Mouse (Mus musculus): Measurements from ENCODE around the gene Sirt4. TPM values are rescaled to one million over a fixed set of nuclear protein-coding genes. Genes with fewer than 3 reads are reported as not detected.
A peak's percentile ranks its signal among the peaks of the same experiment; 100 is the strongest.

Gene Sirt4
- polyA plus RNA-seq (2015; fragmentation: Nextera tagmentation; extraction: Ambion mirVana): 27.3 and 27.5 TPM in 2 replicates

DNA sequence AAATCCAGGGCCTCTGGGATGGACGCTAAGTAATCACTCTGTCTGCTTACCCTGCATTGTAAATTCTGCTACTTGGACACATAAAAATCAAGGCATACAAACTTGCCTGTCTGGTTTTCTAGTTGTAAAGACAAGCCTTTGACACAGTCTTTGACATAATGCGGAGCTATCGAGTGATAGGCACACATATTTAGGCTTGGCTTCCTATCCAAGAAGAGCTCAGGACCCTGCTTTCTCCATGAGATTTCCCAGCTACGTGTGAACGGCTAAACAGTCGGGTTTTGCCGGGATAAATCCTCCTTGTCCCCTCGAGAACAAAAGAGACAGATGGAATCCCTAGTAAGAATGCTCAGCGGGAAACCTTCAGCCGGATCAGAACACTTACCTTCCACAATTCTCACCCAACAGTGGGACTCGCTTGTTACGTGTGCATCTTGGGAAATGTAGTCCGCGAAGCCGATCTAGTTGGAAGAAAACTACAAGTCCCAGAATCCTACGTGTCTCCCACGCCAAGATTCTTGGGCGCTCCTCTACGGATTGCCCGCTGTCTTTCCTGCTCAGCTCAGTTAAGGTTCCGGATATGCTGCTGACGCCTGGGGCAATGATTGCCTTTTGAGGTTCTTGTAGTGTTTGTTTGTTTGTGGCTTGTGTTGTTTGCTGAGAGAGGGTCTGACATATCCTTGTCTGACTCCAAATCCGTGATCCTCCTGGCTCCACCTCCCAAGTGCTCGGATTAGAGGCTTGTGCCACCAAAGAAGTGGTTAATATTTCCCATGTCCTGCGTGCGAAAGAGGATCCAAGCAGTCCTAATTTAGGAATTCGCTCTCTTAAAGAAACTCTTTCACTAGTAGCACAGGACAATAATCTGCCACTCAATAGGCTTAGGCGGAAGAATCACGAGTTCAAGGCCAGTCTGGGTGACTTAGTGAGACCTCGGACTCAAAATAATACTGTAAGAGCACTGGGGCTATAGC lies at the start of gene Sirt4:
Gene Sirt4 (minus strand): TSS at position 779 of the 974 bp plus-strand sequence.
- Histone ChIP-seq H3K27me3 (ENCODE audit: insufficient read depth, low read length) (no peaks in the 10 kb centered on the region), H3K9ac (replicated peaks; ENCODE audit: low read length) (peak within 1 kb of the TSS; percentile 65), H3K4me1 (ENCODE audit: insufficient read depth, low read length) (peaks cover 36% of the 10 kb centered on the region), H3K4me3 (ENCODE audit: low read length) (peak within 1 kb of the TSS; percentile 51), H3K36me3 (ENCODE audit: insufficient read depth, low read length) (no peaks in the 10 kb centered on the region), H3K4me2 (replicated peaks; ENCODE audit: low read depth, low read length) (peak within 1 kb of the TSS; percentile 76), H3K9me3 (ENCODE audit: low read length) (no peaks in the 10 kb centered on the region), H3K27ac (ENCODE audit: low read length) (peak within 1 kb of the TSS; percentile 72)
- ATAC-seq (ENCODE audit: low FRiP score, low TSS enrichment): peak; percentile 87
- 7% methylated on average over 30 of the region's 30 CpGs for WGBS

DNA sequence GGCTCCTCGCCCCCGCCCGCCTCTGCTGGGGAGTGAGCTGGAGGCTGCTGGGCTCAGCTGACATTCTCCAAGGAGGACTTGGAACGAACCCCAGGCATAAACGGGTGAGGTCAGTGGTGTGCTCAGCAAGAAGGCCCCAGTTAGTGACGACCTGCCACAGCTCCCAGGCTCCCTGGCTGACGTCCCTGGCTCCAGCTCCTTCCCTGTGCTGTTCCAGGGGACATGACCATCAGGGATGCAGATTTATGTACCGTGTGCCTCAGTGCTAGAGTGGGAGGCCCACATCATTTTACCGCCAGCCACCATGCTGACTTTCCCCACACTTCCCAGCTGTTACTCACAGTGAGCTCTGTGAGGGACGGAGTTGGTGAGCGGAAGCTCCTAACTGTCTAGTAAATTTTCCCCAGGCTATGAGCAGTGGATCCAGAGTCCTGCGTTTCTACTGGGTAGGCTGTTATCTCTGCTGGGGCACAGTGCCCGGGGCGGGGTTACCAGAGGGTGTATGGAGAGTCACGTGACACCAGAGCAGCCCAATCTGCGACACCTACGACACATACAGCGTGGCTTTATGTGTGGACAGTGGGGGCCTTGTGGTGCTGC lies 47.2 kb upstream of the Sirt4 start:
- Histone ChIP-seq H3K4me2 (replicated peaks; ENCODE audit: low read depth, low read length) (peak overlapping the region; percentile 20), H3K9ac (replicated peaks; ENCODE audit: low read length) (peak overlapping the region; percentile 15; the same call in 1 of the 2 replicates), H3K27ac (ENCODE audit: low read length) (peak overlapping the region; percentile 86), H3K27me3 (ENCODE audit: insufficient read depth, low read length) (no peaks in the 10 kb centered on the region), H3K4me3 (ENCODE audit: low read length) (no peak overlapping the region), H3K4me1 (ENCODE audit: insufficient read depth, low read length) (peaks cover 77% of the 10 kb centered on the region), H3K9me3 (ENCODE audit: low read length) (no peaks in the 10 kb centered on the region), H3K36me3 (ENCODE audit: insufficient read depth, low read length) (no peaks in the 10 kb centered on the region)
- ATAC-seq (ENCODE audit: low FRiP score, low TSS enrichment): peak; percentile 83
- WGBS: 21% methylated on average over 18 of the region's 18 CpGs

DNA sequence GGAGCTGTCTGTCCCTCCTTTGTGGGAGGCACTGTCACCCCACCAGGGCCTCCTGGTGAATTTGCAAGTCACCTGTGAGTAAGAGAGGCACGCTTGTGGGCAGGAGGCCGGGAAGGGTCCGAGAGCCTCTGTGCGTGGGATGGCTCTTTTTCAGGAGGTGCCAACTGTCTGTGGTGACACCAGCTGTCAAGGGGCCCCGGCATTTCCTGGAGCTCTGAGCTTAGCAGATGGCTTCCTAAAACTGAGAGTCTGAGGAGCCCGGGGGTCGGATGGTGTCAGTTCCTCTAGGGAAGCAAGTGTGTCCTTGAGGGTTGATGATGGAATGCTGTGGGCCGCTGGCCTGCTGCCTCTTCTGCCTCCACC lies 45.9 kb upstream of the Sirt4 start:
- no peak overlapping the region; the same call in 1 of the 2 replicates for H3K9ac ChIP-seq (replicated peaks; ENCODE audit: low read length)
- peaks cover 80% of the 10 kb centered on the region for H3K4me1 ChIP-seq (ENCODE audit: insufficient read depth, low read length)
- no peak for ATAC-seq (ENCODE audit: low FRiP score, low TSS enrichment)
- H3K27me3 ChIP-seq (ENCODE audit: insufficient read depth, low read length): no peaks in the 10 kb centered on the region
- H3K4me3 ChIP-seq (ENCODE audit: low read length): no peak overlapping the region
- H3K9me3 ChIP-seq (ENCODE audit: low read length): no peaks in the 10 kb centered on the region
- 17% methylated on average over 8 of the region's 8 CpGs for WGBS
- H3K4me2 ChIP-seq (replicated peaks; ENCODE audit: low read depth, low read length): no peak overlapping the region
- H3K27ac ChIP-seq (ENCODE audit: low read length): peak overlapping the region; percentile 86
- H3K36me3 ChIP-seq (ENCODE audit: insufficient read depth, low read length): no peaks in the 10 kb centered on the region

DNA sequence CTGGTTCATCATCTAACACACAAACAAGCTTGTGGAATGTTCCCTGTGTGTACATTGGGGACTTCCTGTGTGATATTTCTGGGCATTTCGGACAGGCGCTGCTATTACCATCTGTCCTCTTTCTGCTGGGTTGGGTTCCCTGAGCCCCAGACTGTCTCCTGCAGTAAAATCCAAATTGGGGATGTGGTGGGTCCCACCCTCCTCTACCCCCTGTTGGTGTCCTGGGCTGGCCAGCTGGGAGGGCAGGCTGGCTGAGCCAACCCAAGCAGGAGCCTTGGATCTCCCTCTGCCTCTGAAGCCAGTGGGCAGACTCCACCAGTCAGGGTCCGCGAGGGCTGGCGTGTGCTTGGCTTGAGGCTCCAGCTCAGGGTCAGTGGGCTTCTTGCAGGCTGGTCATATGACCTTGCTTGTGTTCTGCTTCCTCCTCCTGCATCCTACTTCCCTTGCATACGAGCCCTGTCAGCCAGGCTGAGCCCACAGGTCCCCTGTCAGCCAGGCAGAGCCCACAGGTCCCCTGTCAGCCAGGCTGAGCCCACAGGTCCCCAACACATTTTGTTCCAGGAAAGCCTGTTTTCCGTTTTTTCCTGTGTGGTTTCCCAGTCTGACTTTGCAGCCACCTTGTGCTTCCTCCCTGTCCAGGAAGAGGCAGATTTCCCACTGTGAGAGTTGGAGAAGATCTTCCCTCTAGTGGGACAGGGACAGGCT lies 45.4 kb upstream of the Sirt4 start:
- Histone ChIP-seq H3K4me1 (ENCODE audit: insufficient read depth, low read length) (peaks cover 80% of the 10 kb centered on the region), H3K27ac (ENCODE audit: low read length) (peak overlapping the region; percentile 86), H3K4me3 (ENCODE audit: low read length) (no peak overlapping the region), H3K9ac (replicated peaks; ENCODE audit: low read length) (no peak overlapping the region; the same call in 1 of the 2 replicates), H3K4me2 (replicated peaks; ENCODE audit: low read depth, low read length) (no peak overlapping the region), H3K27me3 (ENCODE audit: insufficient read depth, low read length) (no peaks in the 10 kb centered on the region), H3K36me3 (ENCODE audit: insufficient read depth, low read length) (no peaks in the 10 kb centered on the region), H3K9me3 (ENCODE audit: low read length) (no peaks in the 10 kb centered on the region)
- no peak for ATAC-seq (ENCODE audit: low FRiP score, low TSS enrichment)
- WGBS: 38% methylated on average over 7 of the region's 7 CpGs

DNA sequence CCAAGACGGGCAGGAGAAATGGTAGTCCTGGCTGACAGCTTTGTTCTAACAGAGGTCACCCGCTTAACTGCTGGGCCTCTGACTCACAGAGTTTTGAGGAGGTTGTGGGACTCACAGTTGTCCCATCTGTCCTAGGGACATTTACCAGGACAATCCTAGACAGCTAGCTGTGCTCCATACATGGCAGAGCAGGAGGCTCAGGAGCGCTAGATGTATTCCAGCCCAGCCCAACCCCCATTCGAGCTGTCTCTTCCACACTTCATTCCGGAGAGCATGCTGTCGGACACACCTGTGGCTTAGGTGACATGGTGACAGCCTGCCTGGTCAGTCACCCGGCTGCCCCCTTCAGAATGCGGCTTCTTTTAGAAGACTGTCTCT lies 44.8 kb upstream of the Sirt4 start:
- WGBS: 48% methylated on average over 8 of the region's 8 CpGs
- no peak overlapping the region for H3K4me2 ChIP-seq (replicated peaks; ENCODE audit: low read depth, low read length)
- H3K36me3 ChIP-seq (ENCODE audit: insufficient read depth, low read length): no peaks in the 10 kb centered on the region
- no peak overlapping the region for H3K4me3 ChIP-seq (ENCODE audit: low read length)
- peaks cover 80% of the 10 kb centered on the region for H3K4me1 ChIP-seq (ENCODE audit: insufficient read depth, low read length)
- no peak for ATAC-seq (ENCODE audit: low FRiP score, low TSS enrichment)
- no peaks in the 10 kb centered on the region for H3K9me3 ChIP-seq (ENCODE audit: low read length)
- peak overlapping the region; percentile 4; the same call in 1 of the 2 replicates for H3K9ac ChIP-seq (replicated peaks; ENCODE audit: low read length)
- no peaks in the 10 kb centered on the region for H3K27me3 ChIP-seq (ENCODE audit: insufficient read depth, low read length)
- H3K27ac ChIP-seq (ENCODE audit: low read length): peak overlapping the region; percentile 86

DNA sequence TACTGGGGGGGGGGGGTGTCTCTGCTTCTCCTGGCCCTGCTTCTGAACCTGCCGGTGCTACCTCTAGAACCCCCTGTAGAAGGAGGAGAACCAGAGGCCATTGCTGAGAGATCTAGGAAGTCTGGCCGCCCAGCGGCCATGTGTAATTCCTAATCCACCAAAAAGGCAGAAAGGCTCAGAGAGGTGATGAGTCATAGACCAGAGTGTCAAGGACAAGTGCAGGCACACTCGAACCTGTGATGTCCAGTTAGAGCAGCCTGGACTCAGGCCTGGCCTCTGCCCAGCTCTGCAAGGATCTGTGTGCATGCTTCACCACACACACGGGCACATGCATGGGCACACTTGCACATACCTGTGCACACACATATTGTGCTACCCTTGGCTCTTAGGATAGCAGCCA lies 43.6 kb upstream of the Sirt4 start:
- H3K9me3 ChIP-seq (ENCODE audit: low read length): no peaks in the 10 kb centered on the region
- H3K4me1 ChIP-seq (ENCODE audit: insufficient read depth, low read length): peaks cover 79% of the 10 kb centered on the region
- H3K27me3 ChIP-seq (ENCODE audit: insufficient read depth, low read length): no peaks in the 10 kb centered on the region
- no peak overlapping the region for H3K27ac ChIP-seq (ENCODE audit: low read length)
- ATAC-seq (ENCODE audit: low FRiP score, low TSS enrichment): no peak
- WGBS: 85% methylated on average over 5 of the region's 5 CpGs
- no peaks in the 10 kb centered on the region for H3K36me3 ChIP-seq (ENCODE audit: insufficient read depth, low read length)
- no peak overlapping the region for H3K4me3 ChIP-seq (ENCODE audit: low read length)
- no peak overlapping the region for H3K9ac ChIP-seq (replicated peaks; ENCODE audit: low read length)
- no peak overlapping the region for H3K4me2 ChIP-seq (replicated peaks; ENCODE audit: low read depth, low read length)

DNA sequence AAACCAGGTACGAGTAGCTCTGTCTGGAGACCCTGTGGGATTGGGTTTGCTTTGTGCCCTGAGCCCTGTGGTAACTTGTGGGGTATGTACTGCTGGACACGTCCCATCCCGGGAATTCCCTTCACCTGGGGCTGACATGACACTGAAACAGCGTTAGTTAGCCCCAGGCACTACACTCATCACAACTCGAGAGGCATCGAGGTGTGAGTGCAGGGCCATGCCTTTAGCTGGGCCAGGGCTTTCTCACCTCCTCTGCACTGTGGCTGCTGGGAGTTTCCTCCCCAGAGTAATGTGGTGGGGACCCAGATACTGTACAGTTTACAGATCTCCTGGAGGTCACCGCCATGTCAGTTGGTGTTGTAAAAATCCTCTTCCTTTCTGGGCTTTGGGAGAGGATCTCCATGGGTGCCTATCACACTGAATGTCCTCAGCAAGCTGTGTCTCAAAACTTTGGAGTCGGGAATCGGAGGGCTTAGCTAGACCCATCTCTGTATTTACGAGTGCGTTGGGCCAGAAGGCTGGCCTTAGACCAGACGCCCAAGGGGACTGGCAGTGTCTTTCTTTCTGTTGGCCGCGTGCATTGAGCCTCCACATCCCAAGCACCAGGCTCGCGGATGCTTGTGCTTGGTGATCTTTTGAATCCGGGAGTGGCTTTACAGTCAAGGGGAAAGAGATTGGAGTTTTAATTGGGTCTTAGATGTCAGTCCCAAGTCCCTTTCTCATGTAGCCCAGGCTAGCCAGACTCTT lies 42.1 kb upstream of the Sirt4 start:
- H3K4me1 ChIP-seq (ENCODE audit: insufficient read depth, low read length): peaks cover 80% of the 10 kb centered on the region
- 85% methylated on average over 17 of the region's 17 CpGs for WGBS
- no peak overlapping the region for H3K4me2 ChIP-seq (replicated peaks; ENCODE audit: low read depth, low read length)
- ATAC-seq (ENCODE audit: low FRiP score, low TSS enrichment): no peak
- no peaks in the 10 kb centered on the region for H3K9me3 ChIP-seq (ENCODE audit: low read length)
- no peak overlapping the region for H3K27ac ChIP-seq (ENCODE audit: low read length)
- no peak overlapping the region for H3K9ac ChIP-seq (replicated peaks; ENCODE audit: low read length)
- no peaks in the 10 kb centered on the region for H3K27me3 ChIP-seq (ENCODE audit: insufficient read depth, low read length)
- no peak overlapping the region for H3K4me3 ChIP-seq (ENCODE audit: low read length)
- H3K36me3 ChIP-seq (ENCODE audit: insufficient read depth, low read length): no peaks in the 10 kb centered on the region

DNA sequence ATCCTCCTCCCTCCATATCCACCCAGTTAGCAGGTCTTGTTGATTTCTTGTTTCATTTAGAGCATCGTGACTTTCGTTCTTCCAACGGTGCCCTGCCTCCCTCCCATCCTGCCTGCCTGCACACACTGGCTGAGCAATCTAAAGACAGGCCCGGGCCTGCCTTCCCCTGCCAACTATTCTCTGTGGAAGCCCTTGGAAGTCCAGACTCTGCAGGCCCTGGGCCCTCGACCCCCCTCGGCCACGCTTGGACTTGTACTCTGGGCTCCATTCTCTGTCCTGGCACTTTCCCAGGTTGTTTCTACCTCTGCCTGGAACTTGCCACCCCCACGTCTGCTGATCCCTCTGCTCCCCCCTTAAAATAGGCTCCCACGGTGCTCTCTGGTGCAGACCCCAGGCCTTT lies 41.4 kb upstream of the Sirt4 start:
- H3K4me1 ChIP-seq (ENCODE audit: insufficient read depth, low read length): peaks cover 80% of the 10 kb centered on the region
- ATAC-seq (ENCODE audit: low FRiP score, low TSS enrichment): no peak
- no peak overlapping the region for H3K27ac ChIP-seq (ENCODE audit: low read length)

DNA sequence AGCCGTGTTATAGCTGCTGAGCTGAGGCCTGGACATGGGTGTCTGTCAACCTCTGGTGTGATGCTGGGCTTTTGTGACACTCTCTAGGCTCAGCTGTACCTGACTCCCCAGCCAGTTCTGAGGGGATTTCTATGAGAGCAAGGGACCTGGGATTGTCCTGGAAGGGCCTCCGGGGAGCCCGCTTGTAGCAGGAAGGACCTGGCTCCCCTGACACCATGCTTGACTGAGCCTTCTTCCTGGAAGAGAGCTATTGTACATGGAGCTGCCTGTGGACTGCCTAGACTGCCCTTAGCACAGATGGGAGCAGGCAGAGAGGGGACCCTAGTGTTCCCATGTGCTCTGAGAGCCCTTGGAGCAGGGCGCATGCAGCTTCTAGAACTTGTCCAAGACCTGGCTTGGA lies 40.9 kb upstream of the Sirt4 start:
- no peak for ATAC-seq (ENCODE audit: low FRiP score, low TSS enrichment)
- Histone ChIP-seq H3K4me1 (ENCODE audit: insufficient read depth, low read length) (peaks cover 80% of the 10 kb centered on the region), H3K36me3 (ENCODE audit: insufficient read depth, low read length) (no peaks in the 10 kb centered on the region), H3K9me3 (ENCODE audit: low read length) (no peaks in the 10 kb centered on the region), H3K4me3 (ENCODE audit: low read length) (no peak overlapping the region), H3K9ac (replicated peaks; ENCODE audit: low read length) (peak overlapping the region; percentile 22; the same call in 1 of the 2 replicates), H3K4me2 (replicated peaks; ENCODE audit: low read depth, low read length) (no peak overlapping the region), H3K27ac (ENCODE audit: low read length) (peak overlapping the region; percentile 32; the same call in 1 of the 2 replicates), H3K27me3 (ENCODE audit: insufficient read depth, low read length) (no peaks in the 10 kb centered on the region)
- 78% methylated on average over 4 of the region's 4 CpGs for WGBS

More for the DNA sequence above, 41.4 kb upstream of the Sirt4 start:
- Histone ChIP-seq H3K4me3 (ENCODE audit: low read length) (no peak overlapping the region), H3K9ac (replicated peaks; ENCODE audit: low read length) (0 out of 2 replicates have a peak overlapping the region, but pooled peaks have one; percentile 22), H3K4me2 (replicated peaks; ENCODE audit: low read depth, low read length) (no peak overlapping the region), H3K27me3 (ENCODE audit: insufficient read depth, low read length) (no peaks in the 10 kb centered on the region), H3K9me3 (ENCODE audit: low read length) (no peaks in the 10 kb centered on the region), H3K36me3 (ENCODE audit: insufficient read depth, low read length) (no peaks in the 10 kb centered on the region)
- 75% methylated on average over 9 of the region's 9 CpGs for WGBS

Measured in kidney, embryonic 16.5 days (tissue).